Mouse (Mus musculus) forebrain, embryonic 16.5 days (tissue): ENCODE measurements at regions not wholly inside any gene's neighbourhood (a gene's known extent, or its start where the extent isn't known, plus 50 kb on each side); places are given as distances from the start of the nearest gene placed in this dataset.

Experiments used
- ATAC-seq: fragments of 200-750 bp; cut with Nextera tagmentation; 2 replicates; pipeline ENCODE4 v1.8.0; 2017; ENCODE audit warnings: mild to moderate bottlenecking, moderate library complexity
- H3K27ac ChIP-seq: fragments of 300-500 bp; sonication (generic); 2 replicates; pipeline ENCODE4 v1.5.1; 2014; ENCODE audit warnings: low read length, control low read depth
- H3K27me3 ChIP-seq: fragments of 300-500 bp; sonication (generic); replicated peaks from 2 replicates; pipeline ENCODE4 v1.6.1; 2014; ENCODE audit warnings: low read length; ENCODE audit not compliant: control insufficient read depth, insufficient read depth
- H3K36me3 ChIP-seq: fragments of 300-500 bp; sonication (generic); 2 replicates; pipeline ENCODE4 v1.6.1; 2014; ENCODE audit not compliant: control insufficient read depth, insufficient read depth
- H3K4me1 ChIP-seq: fragments of 300-500 bp; sonication (generic); replicated peaks from 2 replicates; pipeline ENCODE4 v1.6.1; 2014; ENCODE audit warnings: low read length; ENCODE audit not compliant: control insufficient read depth, insufficient read depth
- H3K4me2 ChIP-seq: fragments of 300-500 bp; sonication (generic); 2 replicates; pipeline ENCODE4 v1.6.1; 2014; ENCODE audit warnings: mild to moderate bottlenecking, low read length, control low read depth
- H3K4me3 ChIP-seq: fragments of 300-500 bp; sonication (generic); replicated peaks from 2 replicates; pipeline ENCODE4 v1.5.1; 2014; ENCODE audit warnings: mild to moderate bottlenecking, low read length, control low read depth
- H3K9ac ChIP-seq: fragments of 300-500 bp; sonication (generic); replicated peaks from 2 replicates; pipeline ENCODE4 v1.6.1; 2014; ENCODE audit warnings: low read depth, low read length, control low read depth
- H3K9me3 ChIP-seq: fragments of 300-500 bp; sonication (generic); 2 replicates; pipeline ENCODE4 v1.6.1; 2016; ENCODE audit warnings: low read length; ENCODE audit not compliant: control insufficient read depth
- WGBS: fragments of 180-500 bp; shearing (Covaris S2); extraction: QIAGEN DNeasy Blood & Tissue Kit; methylation state at CpG from one replicate; pipeline ENCODE4 v1.1.7; 2014; 5-methylcytosine and 5-hydroxymethylcytosine counted together

GRCm38 (mm10) chr1:152258258-152258657 lies 128.2 kb downstream of the Tsen15 start:
- no peak overlapping the region for H3K4me3 ChIP-seq
- no peaks in the 10 kb centered on the region for H3K4me1 ChIP-seq
- WGBS = 79% methylated on average over 12 of the region's 12 CpGs
- H3K4me2 ChIP-seq = no peak overlapping the region
- no peak overlapping the region for H3K9ac ChIP-seq
- H3K9me3 ChIP-seq = no peaks in the 10 kb centered on the region; the same call in 1 of the 2 replicates
- H3K27ac ChIP-seq = no peak overlapping the region
- ATAC-seq = no peak
- no peaks in the 10 kb centered on the region for H3K36me3 ChIP-seq
- H3K27me3 ChIP-seq = no peaks in the 10 kb centered on the region

- H3K27ac ChIP-seq = no peak overlapping the region
- no peak overlapping the region for H3K9ac ChIP-seq
- no peak overlapping the region for H3K4me2 ChIP-seq
- no peaks in the 10 kb centered on the region; the same call in 1 of the 2 replicates for H3K9me3 ChIP-seq
- no peaks in the 10 kb centered on the region for H3K36me3 ChIP-seq
- H3K4me1 ChIP-seq = 0 out of 2 replicates have a peak, but pooled peaks cover 4% of the 10 kb centered on the region
- H3K27me3 ChIP-seq = no peaks in the 10 kb centered on the region
- ATAC-seq = no peak
- WGBS = 86% methylated on average over 4 of the region's 4 CpGs
- H3K4me3 ChIP-seq = no peak overlapping the region
Measured at GRCm38 (mm10) chr1:152253906-152254305, 132.6 kb downstream of the Tsen15 start.

DNA sequence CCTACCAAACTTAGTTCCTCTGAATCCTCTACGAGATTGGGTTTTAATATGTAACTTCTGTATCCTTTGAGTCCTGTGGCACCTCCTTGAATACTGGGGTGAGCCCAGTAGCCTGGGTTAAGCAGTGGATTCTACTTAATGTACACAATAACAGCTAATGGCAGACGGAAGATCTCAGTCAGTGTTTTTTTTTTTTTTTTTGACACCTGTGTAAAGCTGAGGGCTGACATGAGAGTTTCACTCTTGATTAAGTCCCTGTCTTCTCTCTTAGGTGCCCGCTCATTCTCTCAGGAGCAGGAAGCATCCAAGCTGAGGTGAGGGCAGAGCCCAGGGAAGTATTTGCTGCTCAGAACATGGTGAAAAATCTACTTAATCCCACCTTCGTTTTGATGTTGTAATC lies 133.0 kb downstream of the Tsen15 start:
- no peak for ATAC-seq
- WGBS = 85% methylated on average over 4 of the region's 4 CpGs
- Histone ChIP-seq H3K27me3 (no peaks in the 10 kb centered on the region), H3K27ac (no peak overlapping the region), H3K4me1 (0 out of 2 replicates have a peak, but pooled peaks cover 4% of the 10 kb centered on the region), H3K9ac (no peak overlapping the region), H3K4me2 (no peak overlapping the region), H3K36me3 (no peaks in the 10 kb centered on the region), H3K4me3 (no peak overlapping the region), H3K9me3 (no peaks in the 10 kb centered on the region; the same call in 1 of the 2 replicates)

- Histone ChIP-seq H3K9ac (no peak overlapping the region), H3K27ac (no peak overlapping the region), H3K36me3 (no peaks in the 10 kb centered on the region), H3K9me3 (no peaks in the 10 kb centered on the region; the same call in 1 of the 2 replicates), H3K4me3 (no peak overlapping the region), H3K4me2 (no peak overlapping the region), H3K4me1 (0 out of 2 replicates have a peak, but pooled peaks cover 4% of the 10 kb centered on the region), H3K27me3 (no peaks in the 10 kb centered on the region)
- 65% methylated on average over 9 of the region's 9 CpGs for WGBS
- no peak for ATAC-seq
Measured at GRCm38 (mm10) chr1:152252658-152253267, 133.7 kb downstream of the Tsen15 start.

DNA sequence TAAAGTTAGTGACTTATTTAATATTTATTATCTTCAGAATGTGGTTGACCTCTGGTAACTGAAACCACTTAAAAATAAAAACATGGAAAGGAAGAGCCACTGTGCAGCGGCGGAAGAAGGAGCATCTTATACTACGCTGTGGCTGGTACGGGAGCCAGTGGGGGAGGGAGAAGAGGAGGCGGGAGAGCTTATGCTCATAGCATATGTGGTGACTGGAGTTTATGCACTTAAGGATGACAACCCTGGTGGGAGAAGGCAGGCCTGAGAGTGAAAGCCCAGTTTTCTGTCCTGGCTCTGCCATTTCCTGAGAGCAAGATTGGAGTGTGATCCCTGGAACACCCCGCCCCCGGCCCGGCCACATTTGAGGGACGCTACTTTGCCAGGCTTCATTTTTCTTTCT lies 145.5 kb downstream of the Tsen15 start:
- Histone ChIP-seq H3K27me3 (no peaks in the 10 kb centered on the region), H3K36me3 (no peaks in the 10 kb centered on the region), H3K27ac (no peak overlapping the region), H3K9me3 (no peaks in the 10 kb centered on the region), H3K4me3 (no peak overlapping the region), H3K4me2 (no peak overlapping the region), H3K9ac (no peak overlapping the region), H3K4me1 (no peaks in the 10 kb centered on the region)
- ATAC-seq = no peak
- 92% methylated on average over 9 of the region's 9 CpGs for WGBS

DNA sequence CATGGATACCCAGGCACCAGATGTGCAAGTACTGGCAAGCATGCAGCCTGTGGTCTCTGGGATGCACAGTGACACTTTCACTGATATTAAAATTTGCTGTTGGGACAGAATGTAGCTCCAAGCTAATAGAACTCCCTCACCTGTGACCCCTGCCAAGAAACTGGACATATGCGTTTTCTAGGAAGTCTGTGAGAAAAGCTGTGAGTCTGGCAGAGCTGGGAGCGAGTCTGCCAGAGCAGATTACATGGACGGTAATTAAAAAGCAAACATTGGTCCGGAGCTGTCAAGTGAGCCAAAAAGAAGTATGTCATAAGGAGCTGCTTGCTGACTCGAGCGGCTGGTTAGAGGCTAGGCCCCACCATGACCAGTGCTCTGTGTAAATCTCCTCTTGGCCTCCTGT lies 147.1 kb downstream of the Tsen15 start:
- H3K27ac ChIP-seq = no peak overlapping the region
- H3K4me1 ChIP-seq = no peaks in the 10 kb centered on the region
- H3K27me3 ChIP-seq = no peaks in the 10 kb centered on the region
- H3K4me3 ChIP-seq = no peak overlapping the region
- no peaks in the 10 kb centered on the region for H3K36me3 ChIP-seq
- no peak overlapping the region for H3K4me2 ChIP-seq
- 66% methylated on average over 6 of the region's 6 CpGs for WGBS
- no peak overlapping the region for H3K9ac ChIP-seq
- no peaks in the 10 kb centered on the region for H3K9me3 ChIP-seq
- ATAC-seq = no peak

DNA sequence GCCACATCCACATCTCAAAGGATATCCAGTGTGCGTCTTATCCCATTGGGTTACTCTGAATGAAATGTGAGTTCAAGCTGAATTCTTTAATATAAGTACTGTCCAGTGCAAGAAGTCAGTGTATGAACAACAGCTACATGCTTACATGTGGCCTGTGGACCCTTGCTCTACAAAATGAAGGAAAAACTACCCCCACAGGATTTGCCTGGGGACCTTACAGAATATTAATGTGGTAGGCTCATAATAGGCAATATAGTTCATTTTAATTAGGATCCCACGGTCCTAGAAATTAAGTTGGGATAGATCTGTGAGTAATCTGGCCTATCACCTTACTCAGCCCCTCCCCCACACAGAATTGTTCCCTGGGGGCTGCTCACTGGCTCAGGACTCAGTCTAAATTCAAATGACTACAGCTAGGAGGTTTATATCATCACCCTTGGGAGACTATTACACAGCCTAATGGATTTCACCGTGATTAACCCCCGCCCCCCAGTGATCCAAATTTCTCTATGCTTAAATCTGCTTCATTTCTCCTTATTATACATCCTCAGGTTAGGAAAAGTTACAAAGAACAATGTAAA lies 145.4 kb upstream of the 1700025G04Rik start:
- Histone ChIP-seq H3K4me2 (no peak overlapping the region), H3K9ac (no peak overlapping the region), H3K27me3 (no peaks in the 10 kb centered on the region), H3K36me3 (no peaks in the 10 kb centered on the region), H3K9me3 (no peaks in the 10 kb centered on the region), H3K4me3 (no peak overlapping the region), H3K4me1 (no peaks in the 10 kb centered on the region), H3K27ac (no peak overlapping the region)
- ATAC-seq = no peak
- WGBS = 80% methylated on average over 4 of the region's 4 CpGs

DNA sequence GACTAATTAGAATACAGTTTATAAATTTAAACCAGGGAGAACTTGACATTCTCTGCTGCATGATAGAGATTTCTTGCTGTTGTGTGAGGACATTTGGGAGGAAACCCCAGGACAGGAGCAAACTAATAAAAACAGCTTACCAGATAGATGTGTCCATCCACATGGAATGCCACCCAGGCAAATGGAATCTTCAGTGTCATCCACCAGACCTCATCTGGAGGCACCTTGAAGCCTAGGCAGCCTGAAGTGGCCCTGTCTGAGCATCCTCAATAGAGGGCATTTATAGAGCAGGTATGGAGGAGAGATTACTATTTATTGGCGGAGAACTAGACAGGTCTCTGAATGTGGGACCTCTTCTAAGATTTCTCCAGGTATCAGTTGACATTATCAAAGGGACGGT lies 144.8 kb upstream of the 1700025G04Rik start:
- H3K4me1 ChIP-seq = no peaks in the 10 kb centered on the region
- ATAC-seq = no peak
- no peak overlapping the region for H3K4me2 ChIP-seq
- no peak overlapping the region for H3K9ac ChIP-seq
- H3K4me3 ChIP-seq = no peak overlapping the region
- no peaks in the 10 kb centered on the region for H3K36me3 ChIP-seq
- no peaks in the 10 kb centered on the region for H3K27me3 ChIP-seq
- WGBS = 97% methylated on average over 2 of the region's 2 CpGs
- no peaks in the 10 kb centered on the region for H3K9me3 ChIP-seq
- no peak overlapping the region for H3K27ac ChIP-seq

- H3K4me3 ChIP-seq = no peak overlapping the region
- no peaks in the 10 kb centered on the region for H3K4me1 ChIP-seq
- no peak overlapping the region for H3K27ac ChIP-seq
- H3K9me3 ChIP-seq = no peaks in the 10 kb centered on the region
- 77% methylated on average over 11 of the region's 11 CpGs for WGBS
- H3K27me3 ChIP-seq = no peaks in the 10 kb centered on the region
- no peaks in the 10 kb centered on the region for H3K36me3 ChIP-seq
- ATAC-seq = no peak
- no peak overlapping the region for H3K9ac ChIP-seq
- no peak overlapping the region for H3K4me2 ChIP-seq
Measured at GRCm38 (mm10) chr1:152231717-152232202, 141.8 kb upstream of the 1700025G04Rik start.
